Mouse (Mus musculus) ES-Bruce4 (cell line): ENCODE data around the gene Tex26.

Experiments used
- CTCF ChIP-seq: IDR thresholded peaks from one replicate; pipeline ENCODE4 v1.8.1; 2011; ENCODE audit warnings: low read depth, low read length
- EP300 ChIP-seq: IDR thresholded peaks from 2 replicates; pipeline ENCODE4 v1.6.1; 2011; ENCODE audit warnings: low read depth, low read length; ENCODE audit not compliant: insufficient read depth
- POLR2A ChIP-seq: IDR thresholded peaks from one replicate; pipeline ENCODE4 v1.8.1; 2011; ENCODE audit warnings: low read length; ENCODE audit not compliant: insufficient read depth

- TF ChIP-seq CTCF: no peak
- TF ChIP-seq EP300: no peak
- TF ChIP-seq POLR2A: no peak
Measured at GRCm38 (mm10) chr5:149451209-149451681, 11.8 kb downstream of the Tex26 start.
